Mouse (Mus musculus) heart, adult 2 months (tissue): Measurements from ENCODE around the gene Nmrk1. TPM values are rescaled to one million over a fixed set of nuclear protein-coding genes. Genes with fewer than 3 reads are reported as not detected.
"Not testable (repeated sequence)": the region's sequence is repeated elsewhere in the genome, so short reads cannot be mapped to it uniquely, and the experiment has no call there.

ENCODE experiments used
- DNase-seq, 2 experiments: peaks; one replicate each; pipeline ENCODE4 v3.0.0; 2021
- H3K27ac ChIP-seq: fragments of 200-600 bp; 2 replicates; pipeline ENCODE4 v1.8.1; 2022
- H3K27me3 ChIP-seq: fragments of 200-500 bp; 2 replicates; pipeline ENCODE4 v1.6.1; 2012; ENCODE audit warnings: mild to moderate bottlenecking, low read length, inconsistent platforms, mixed read lengths; ENCODE audit not compliant: control insufficient read depth, insufficient read depth
- H3K36me3 ChIP-seq: fragments of 200-500 bp; 2 replicates; pipeline ENCODE4 v1.6.1; 2012; ENCODE audit warnings: low read length, inconsistent platforms; ENCODE audit not compliant: control insufficient read depth, insufficient read depth
- H3K4me1 ChIP-seq: fragments of 200-500 bp; 2 replicates; pipeline ENCODE4 v1.6.1; 2011; ENCODE audit warnings: low read length; ENCODE audit not compliant: control insufficient read depth, insufficient read depth
- H3K4me3 ChIP-seq: fragments of 200-600 bp; 2 replicates; pipeline ENCODE4 v1.8.1; 2022
- H3K79me2 ChIP-seq: fragments of 200-500 bp; replicated peaks from 2 replicates; pipeline ENCODE4 v1.6.1; 2012; ENCODE audit warnings: mild to moderate bottlenecking, inconsistent platforms, low read length, moderate library complexity, mixed read lengths; ENCODE audit not compliant: control insufficient read depth, insufficient read depth
- H3K9ac ChIP-seq: fragments of 200-500 bp; 2 replicates; pipeline ENCODE4 v1.6.1; 2012; ENCODE audit warnings: low read depth, mild to moderate bottlenecking, control low read depth, inconsistent platforms, low read length, mixed read lengths
- CTCF ChIP-seq: fragments of 200-600 bp; IDR thresholded peaks from 2 replicates; pipeline ENCODE4 v1.8.1; 2022; ENCODE audit warnings: antibody characterized with exemption, mild to moderate bottlenecking, moderate library complexity
- EP300 ChIP-seq: fragments of 200-500 bp; IDR thresholded peaks from 2 replicates; pipeline ENCODE4 v1.6.1; 2011; ENCODE audit warnings: low read depth, low read length, control low read depth; ENCODE audit not compliant: insufficient read depth
- POLR2A ChIP-seq: fragments of 200-500 bp; IDR thresholded peaks from 2 replicates; pipeline ENCODE4 v1.6.1; 2011; ENCODE audit warnings: mild to moderate bottlenecking, low read depth, low read length, control low read depth; ENCODE audit not compliant: insufficient read depth
- WGBS: fragments of 180-500 bp; shearing (Covaris S2); methylation state at CpG from one replicate; pipeline ENCODE4 v1.1.7; 2018; 5-methylcytosine and 5-hydroxymethylcytosine counted together
- intact Hi-C: fragments of 180-260 bp; cut with DNase I; formaldehyde crosslinking; loops from one replicate; pipeline ENCODE4 v1.15.1; 2025
- polyA plus RNA-seq: library from polyadenylated mRNA; depleted of rRNA; stranded (reverse); fragments of >200 nt; gene quantifications from 2 replicates; pipeline ENCODE4 v1.2.3, GENCODE M21; 2012
- total RNA-seq, 2 experiments: library from RNA; stranded (reverse); gene quantifications; 2 replicates each; pipeline ENCODE4 v1.2.3; 2021

The Nmrk1 gene
- total and polyA plus RNA-seq, 3 experiments: 2.3 to 5.4 (median 2.5) TPM

GRCm38 (mm10) chr19:18588243-18588642 lies 43.5 kb upstream of the Nmrk1 start:
- DNase-seq: no peak
- 96% methylated on average over 1 of the region's 1 CpGs for WGBS
- no peak for TF ChIP-seq POLR2A
- TF ChIP-seq CTCF: peak; percentile 65
- Histone ChIP-seq H3K4me3 (no peak overlapping the region), H3K27me3 (no peaks in the 10 kb centered on the region), H3K79me2 (no peaks in the 10 kb centered on the region), H3K9ac (no peak overlapping the region), H3K4me1 (peaks cover 6% of the 10 kb centered on the region), H3K36me3 (peaks cover 7% of the 10 kb centered on the region), H3K27ac (no peak overlapping the region)
- intact Hi-C loops: no loop called here

GRCm38 (mm10) chr19:18588801-18589200 lies 42.9 kb upstream of the Nmrk1 start:
- H3K36me3 ChIP-seq, H3K79me2 ChIP-seq, H3K4me1 ChIP-seq, intact Hi-C loops, H3K9ac ChIP-seq, DNase-seq, H3K27ac ChIP-seq, H3K4me3 ChIP-seq, H3K27me3 ChIP-seq: not testable (repeated sequence)
- WGBS: 96% methylated on average over 10 of the region's 10 CpGs

- 95% methylated on average over 8 of the region's 8 CpGs for WGBS
These were observed 42.5 kb upstream of the Nmrk1 start for GRCm38 (mm10) chr19:18589276-18589675.

DNA sequence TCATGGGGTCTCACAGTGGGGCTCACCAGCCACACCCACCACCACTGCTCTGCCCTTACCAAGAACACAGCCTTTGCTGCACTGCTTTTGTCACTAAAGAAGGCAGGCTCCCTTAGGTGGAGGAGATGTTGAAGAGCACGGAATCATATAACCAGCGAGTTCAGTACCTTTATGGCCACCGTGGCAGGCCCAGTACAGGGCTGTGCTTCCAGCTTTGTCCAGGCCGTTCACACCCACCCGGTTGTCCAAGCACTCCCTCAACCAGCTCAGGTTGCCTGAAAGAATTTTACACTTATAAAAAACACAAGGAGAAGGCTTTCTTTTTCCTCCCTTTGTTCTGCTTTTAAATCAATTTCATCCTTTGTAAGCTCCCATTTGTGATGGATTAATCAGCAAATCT lies 41.5 kb upstream of the Nmrk1 start:
- Histone ChIP-seq H3K9ac (no peak overlapping the region), H3K36me3 (peaks cover 8% of the 10 kb centered on the region), H3K4me3 (no peak overlapping the region), H3K4me1 (peaks cover 5% of the 10 kb centered on the region), H3K79me2 (no peaks in the 10 kb centered on the region), H3K27ac (no peak overlapping the region), H3K27me3 (no peaks in the 10 kb centered on the region)
- 86% methylated on average over 5 of the region's 5 CpGs for WGBS
- intact Hi-C loops: no loop called here
- TF ChIP-seq EP300: no peak
- TF ChIP-seq POLR2A: no peak
- no peak for TF ChIP-seq CTCF
- DNase-seq: no peak

More at GRCm38 (mm10) chr19:18589276-18589675, 42.5 kb upstream of the Nmrk1 start:
- no peak overlapping the region for H3K4me3 ChIP-seq
- H3K27ac ChIP-seq: no peak overlapping the region
- intact Hi-C loops: no loop called here
- H3K4me1 ChIP-seq: peaks cover 5% of the 10 kb centered on the region
- H3K79me2 ChIP-seq: no peaks in the 10 kb centered on the region
- H3K36me3 ChIP-seq: peaks cover 3% of the 10 kb centered on the region; the same call in 1 of the 2 replicates
- H3K9ac ChIP-seq: no peak overlapping the region
- H3K27me3 ChIP-seq: no peaks in the 10 kb centered on the region
- no peak for TF ChIP-seq CTCF
- TF ChIP-seq POLR2A: no peak
- TF ChIP-seq EP300: no peak
- DNase-seq: no peak

DNA sequence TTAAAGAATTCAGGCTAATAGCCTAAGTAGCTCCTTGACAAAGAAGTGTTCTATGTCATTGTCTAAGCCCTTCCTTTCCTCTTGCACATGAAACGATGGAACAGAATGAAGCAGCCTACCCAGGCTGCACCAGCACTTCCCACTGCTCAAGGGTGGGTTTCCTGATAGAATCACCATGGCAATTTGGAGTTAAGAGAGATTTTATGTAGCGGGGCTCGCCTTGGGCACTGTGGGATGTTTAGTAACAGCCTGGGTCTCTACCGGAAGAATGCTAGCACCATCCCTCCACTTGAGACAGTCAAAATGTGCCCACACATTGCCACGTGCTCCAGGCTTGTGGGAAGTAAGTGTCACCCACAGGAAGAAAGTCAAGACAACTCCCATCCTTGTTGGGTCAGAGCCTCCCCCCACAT lies 40.8 kb upstream of the Nmrk1 start:
- Histone ChIP-seq H3K4me3 (no peak overlapping the region), H3K27ac (no peak overlapping the region), H3K36me3 (peaks cover 10% of the 10 kb centered on the region), H3K27me3 (no peaks in the 10 kb centered on the region), H3K79me2 (no peaks in the 10 kb centered on the region), H3K4me1 (peaks cover 5% of the 10 kb centered on the region), H3K9ac (no peak overlapping the region)
- peak; percentile 14 for DNase-seq
- intact Hi-C loops: no loop called here
- TF ChIP-seq CTCF (no peak), POLR2A (no peak), EP300 (no peak)
- 50% methylated on average over 5 of the region's 5 CpGs for WGBS

GRCm38 (mm10) chr19:18592919-18593318 lies 38.8 kb upstream of the Nmrk1 start:
- H3K4me1 ChIP-seq: peaks cover 5% of the 10 kb centered on the region
- peak in 1 of 2 experiments; percentile 12 for DNase-seq
- H3K36me3 ChIP-seq: peaks cover 10% of the 10 kb centered on the region
- intact Hi-C loops: no loop called here
- no peaks in the 10 kb centered on the region for H3K79me2 ChIP-seq
- no peaks in the 10 kb centered on the region for H3K27me3 ChIP-seq
- no peak overlapping the region for H3K27ac ChIP-seq
- no peak overlapping the region for H3K9ac ChIP-seq
- WGBS: 72% methylated on average over 6 of the region's 6 CpGs
- H3K4me3 ChIP-seq: no peak overlapping the region
- no peak for TF ChIP-seq POLR2A

DNA sequence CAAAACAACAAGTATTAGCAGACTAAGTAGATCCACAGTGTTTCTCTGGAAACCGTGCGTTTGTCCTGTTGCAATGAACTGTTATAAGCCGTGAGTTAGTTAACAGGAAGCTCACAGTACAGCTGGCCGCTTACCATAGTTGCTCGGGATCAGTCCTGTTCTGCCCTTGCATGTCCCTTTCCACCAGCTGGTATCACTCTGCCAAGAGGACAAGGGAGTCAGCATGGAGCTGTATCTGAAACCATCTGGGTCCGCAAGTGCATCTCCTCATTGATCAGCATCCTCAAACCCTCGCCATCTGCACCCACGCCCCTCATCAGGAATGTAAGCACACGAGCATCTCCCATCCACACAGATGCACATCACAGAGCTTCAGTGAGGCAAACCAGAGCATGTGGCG lies 38.0 kb upstream of the Nmrk1 start:
- 71% methylated on average over 10 of the region's 10 CpGs for WGBS

More for the DNA sequence above, 38.0 kb upstream of the Nmrk1 start:
- no peak overlapping the region for H3K4me3 ChIP-seq
- no peak overlapping the region for H3K27ac ChIP-seq
- H3K36me3 ChIP-seq: peaks cover 10% of the 10 kb centered on the region
- peaks cover 5% of the 10 kb centered on the region for H3K4me1 ChIP-seq
- peak in 1 of 2 experiments; percentile 17 for DNase-seq
- H3K27me3 ChIP-seq: no peaks in the 10 kb centered on the region
- no peak for TF ChIP-seq POLR2A
- no peak for TF ChIP-seq EP300
- no peak for TF ChIP-seq CTCF
- H3K79me2 ChIP-seq: no peaks in the 10 kb centered on the region
- intact Hi-C loops: no loop called here
- H3K9ac ChIP-seq: no peak overlapping the region
